Mouse (Mus musculus) hindbrain, postnatal 0 days (tissue): ENCODE data around the gene F12. TPM values are rescaled to one million over a fixed set of nuclear protein-coding genes. Genes with fewer than 3 reads are reported as not detected.

Experiments
- ATAC-seq: fragments of 200-750 bp; cut with Nextera tagmentation; 2 replicates; pipeline ENCODE4 v1.8.0; 2017; ENCODE audit warnings: mild to moderate bottlenecking, moderate TSS enrichment, moderate library complexity
- DNase-seq: peaks from one replicate; pipeline ENCODE4 v3.0.0-alpha.2; 2015; ENCODE audit warnings: low spot score
- H3K27ac ChIP-seq: fragments of 300-500 bp; sonication (generic); 2 replicates; pipeline ENCODE4 v1.5.1; 2014; ENCODE audit warnings: mild to moderate bottlenecking
- H3K27me3 ChIP-seq: fragments of 300-500 bp; sonication (generic); 2 replicates; pipeline ENCODE4 v1.6.1; 2014; ENCODE audit warnings: low read length, mixed read lengths; ENCODE audit not compliant: insufficient read depth
- H3K36me3 ChIP-seq: fragments of 300-500 bp; sonication (generic); 2 replicates; pipeline ENCODE4 v1.6.1; 2014; ENCODE audit warnings: low read length, mixed read lengths; ENCODE audit not compliant: insufficient read depth
- H3K4me1 ChIP-seq: fragments of 300-500 bp; sonication (generic); 2 replicates; pipeline ENCODE4 v1.6.1; 2014; ENCODE audit warnings: antibody characterized with exemption, low read length, mixed read lengths; ENCODE audit not compliant: insufficient read depth
- H3K4me2 ChIP-seq: fragments of 300-500 bp; sonication (generic); 2 replicates; pipeline ENCODE4 v1.6.1; 2014; ENCODE audit warnings: low read depth, mild to moderate bottlenecking, low read length, moderate library complexity, mixed read lengths
- H3K4me3 ChIP-seq: fragments of 300-500 bp; sonication (generic); 2 replicates; pipeline ENCODE4 v1.5.1; 2014; ENCODE audit warnings: low read length
- H3K9ac ChIP-seq: fragments of 300-500 bp; sonication (generic); replicated peaks from 2 replicates; pipeline ENCODE4 v1.6.1; 2014; ENCODE audit warnings: mild to moderate bottlenecking, low read length, moderate library complexity, mixed read lengths
- H3K9me3 ChIP-seq: fragments of 300-500 bp; sonication (generic); 2 replicates; pipeline ENCODE4 v1.6.1; 2016; ENCODE audit warnings: low read length, mixed read lengths
- CTCF ChIP-seq: IDR thresholded peaks from 2 replicates; pipeline ENCODE4 v1.5.1; 2016; ENCODE audit warnings: antibody characterized with exemption, control low read depth, low read depth
- WGBS: fragments of 180-500 bp; shearing (Covaris S2); extraction: QIAGEN DNeasy Blood & Tissue Kit; methylation state at CpG from one replicate; pipeline ENCODE4 v1.1.7; 2014; 5-methylcytosine and 5-hydroxymethylcytosine counted together
- polyA plus RNA-seq: library from polyadenylated mRNA; unstranded; fragments of >200 nt; fragmentation: Nextera tagmentation; extraction: Ambion mirVana; gene quantifications from 2 replicates; pipeline ENCODE4 v1.2.1, GENCODE M21; 2015
- total RNA-seq: library from RNA; depleted of rRNA; stranded (reverse); fragments of >200 nt; gene quantifications from 2 replicates; pipeline ENCODE4 v1.2.3, GENCODE M21; 2014

F12 gene
- total and polyA plus RNA-seq, 2 experiments from 2014 or later, result 0.48 TPM; not detected in 1

DNA sequence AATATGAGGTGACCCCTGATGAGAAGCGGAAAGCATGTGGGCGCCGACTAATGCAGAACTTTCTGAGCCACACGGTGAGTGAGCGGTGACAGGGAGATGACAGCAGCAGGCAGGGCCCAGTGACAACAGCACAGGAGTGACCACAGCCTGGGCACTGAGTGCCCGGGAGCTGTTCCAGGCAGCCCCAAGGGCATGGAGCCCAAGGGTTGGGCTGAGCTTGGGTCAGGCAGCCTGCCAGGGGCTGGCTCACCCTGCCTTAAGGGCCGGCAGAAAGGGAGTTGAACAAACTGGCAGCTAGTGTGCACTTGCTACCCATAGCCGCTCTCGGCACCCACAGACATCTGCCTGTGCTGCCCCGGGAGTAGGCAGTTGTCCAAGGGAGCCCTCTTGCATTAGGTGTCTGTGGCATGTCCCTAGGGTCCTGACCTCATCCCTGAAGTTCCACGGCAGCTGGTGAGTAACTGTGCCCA lies 24.0 kb upstream of the F12 start:
- DNase-seq (peak; percentile 79), ATAC-seq (peak; percentile 50)
- 58% methylated on average over 11 of the region's 11 CpGs for WGBS
- Histone ChIP-seq H3K4me3 (no peak overlapping the region), H3K9me3 (no peaks in the 10 kb centered on the region), H3K27ac (no peak overlapping the region), H3K4me2 (no peak overlapping the region), H3K4me1 (peaks cover 13% of the 10 kb centered on the region), H3K27me3 (no peaks in the 10 kb centered on the region), H3K36me3 (peaks cover 27% of the 10 kb centered on the region; the same call in 1 of the 2 replicates), H3K9ac (no peak overlapping the region)
- no peak for TF ChIP-seq CTCF

DNA sequence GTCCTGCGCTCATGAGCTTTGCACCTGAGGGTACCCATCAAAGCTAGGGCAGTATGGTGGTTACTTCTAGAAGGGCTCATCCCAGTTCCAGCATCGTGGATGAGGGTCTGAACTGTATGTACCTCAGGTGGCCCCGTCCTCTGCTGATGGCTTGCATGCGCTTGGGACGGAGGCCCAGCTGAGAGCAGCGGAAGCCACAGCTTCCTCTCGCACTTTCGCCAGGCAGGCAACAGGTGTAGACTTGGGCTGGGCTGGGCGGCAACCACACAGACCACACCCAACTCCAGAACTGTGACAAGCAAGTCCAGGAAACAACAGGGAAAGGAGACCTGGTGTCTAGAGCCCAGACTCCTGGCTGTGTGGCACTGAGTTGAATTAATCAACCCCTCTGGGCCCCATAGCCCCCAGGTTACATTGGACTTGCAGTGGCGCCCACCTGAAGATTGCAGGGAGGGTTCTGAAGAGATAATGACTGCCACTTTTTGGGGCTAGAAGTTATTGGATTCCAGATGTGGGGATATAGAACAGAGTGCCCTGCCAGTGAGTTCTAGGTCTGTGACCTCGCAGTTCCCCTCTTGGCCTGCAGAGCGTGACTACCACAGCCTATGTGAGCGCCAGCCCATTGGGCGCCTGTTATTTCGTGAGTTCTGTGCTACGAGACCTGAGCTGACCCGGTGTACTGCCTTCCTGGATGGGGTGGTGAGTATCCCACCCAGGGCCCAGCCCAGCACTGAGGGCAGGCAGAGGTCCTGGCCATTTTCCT lies 23.3 kb upstream of the F12 start:
- Histone ChIP-seq H3K36me3 (peaks cover 27% of the 10 kb centered on the region; the same call in 1 of the 2 replicates), H3K27ac (no peak overlapping the region), H3K9ac (no peak overlapping the region), H3K4me2 (no peak overlapping the region), H3K4me1 (peaks cover 13% of the 10 kb centered on the region), H3K9me3 (no peaks in the 10 kb centered on the region), H3K4me3 (no peak overlapping the region), H3K27me3 (no peaks in the 10 kb centered on the region)
- DNase-seq (no peak), ATAC-seq (no peak)
- 84% methylated on average over 17 of the region's 17 CpGs for WGBS
- peak; percentile 30; the same call in 1 of the 2 replicates for TF ChIP-seq CTCF

DNA sequence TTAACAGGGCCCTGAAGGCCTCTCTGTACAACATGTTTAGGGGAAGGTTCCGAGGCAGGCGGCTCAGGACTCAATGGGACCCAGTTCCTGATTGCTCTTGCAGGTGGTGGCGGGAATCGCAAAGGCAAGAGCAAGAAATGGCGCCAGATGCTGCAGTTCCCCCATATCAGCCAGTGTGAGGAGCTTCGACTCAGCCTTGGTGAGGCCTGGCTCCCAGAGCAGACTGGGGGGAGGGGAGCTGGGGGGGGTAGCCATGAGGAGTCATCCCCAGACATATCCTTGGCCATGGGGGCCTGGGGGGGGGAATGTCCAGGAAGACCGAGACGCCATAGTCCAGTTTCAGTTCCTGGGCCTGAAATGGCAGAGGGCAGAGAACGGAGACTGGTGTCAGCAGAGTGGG lies 22.6 kb upstream of the F12 start:
- DNase-seq (no peak), ATAC-seq (no peak)
- Histone ChIP-seq H3K27me3 (no peaks in the 10 kb centered on the region), H3K4me2 (no peak overlapping the region), H3K27ac (no peak overlapping the region), H3K9me3 (no peaks in the 10 kb centered on the region), H3K9ac (no peak overlapping the region), H3K4me1 (peaks cover 13% of the 10 kb centered on the region), H3K36me3 (peaks cover 26% of the 10 kb centered on the region; the same call in 1 of the 2 replicates), H3K4me3 (no peak overlapping the region)
- no peak for TF ChIP-seq CTCF
- whole genome bisulfite sequencing, result 92% methylated on average over 9 of the region's 9 CpGs

DNA sequence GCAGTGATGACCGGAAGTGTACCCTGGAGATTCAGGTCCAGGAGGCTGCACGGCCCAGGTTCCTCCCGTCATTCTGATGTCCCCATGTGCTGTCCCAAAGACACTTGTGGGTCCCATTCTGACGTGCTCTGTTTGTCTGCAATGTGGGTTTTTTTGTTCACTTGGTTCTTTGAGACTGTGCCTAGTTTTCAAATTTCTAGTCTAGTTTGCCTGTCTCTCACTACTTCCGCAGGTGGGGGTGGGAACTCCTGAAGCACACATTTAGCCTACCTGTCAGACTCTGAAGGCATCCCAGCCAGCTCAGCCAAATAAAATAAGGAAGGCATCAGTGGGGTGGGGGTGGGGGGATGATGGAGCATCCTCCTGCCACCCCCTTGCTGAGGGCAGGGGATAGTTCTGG lies 21.5 kb upstream of the F12 start:
- peaks cover 21% of the 10 kb centered on the region for H3K4me1 ChIP-seq
- H3K4me2 ChIP-seq, result no peak overlapping the region
- no peaks in the 10 kb centered on the region for H3K9me3 ChIP-seq
- no peaks in the 10 kb centered on the region for H3K27me3 ChIP-seq
- DNase-seq (no peak), ATAC-seq (no peak)
- H3K27ac ChIP-seq, result no peak overlapping the region
- WGBS, result 97% methylated on average over 5 of the region's 5 CpGs
- H3K9ac ChIP-seq, result no peak overlapping the region
- H3K4me3 ChIP-seq, result no peak overlapping the region
- peaks cover 18% of the 10 kb centered on the region; the same call in 1 of the 2 replicates for H3K36me3 ChIP-seq
- TF ChIP-seq CTCF, result no peak

DNA sequence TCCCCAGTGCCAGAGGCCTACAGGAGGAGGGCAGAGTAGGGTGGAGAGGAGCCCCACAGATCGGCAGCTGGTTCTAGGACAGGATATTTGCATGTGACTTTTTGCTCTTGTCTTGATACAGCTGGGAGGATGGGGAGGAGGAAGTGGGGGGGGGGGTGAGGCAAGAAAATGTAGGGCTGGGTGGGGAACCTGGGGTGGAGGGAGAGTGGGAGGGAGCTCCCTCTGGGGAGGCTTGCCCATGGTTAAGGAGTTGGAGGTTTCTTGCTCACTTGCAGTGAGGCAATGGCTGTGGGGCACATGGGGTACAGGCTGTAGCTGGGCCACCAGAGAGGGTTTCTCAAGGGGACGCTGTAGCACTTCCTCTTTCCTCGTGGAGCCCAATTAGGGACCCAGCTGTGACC lies 20.9 kb upstream of the F12 start:
- TF ChIP-seq CTCF, result no peak
- Histone ChIP-seq H3K9ac (no peak overlapping the region), H3K9me3 (no peaks in the 10 kb centered on the region), H3K27me3 (no peaks in the 10 kb centered on the region), H3K36me3 (peaks cover 17% of the 10 kb centered on the region; the same call in 1 of the 2 replicates), H3K27ac (no peak overlapping the region), H3K4me3 (no peak overlapping the region), H3K4me2 (no peak overlapping the region), H3K4me1 (peaks cover 21% of the 10 kb centered on the region)
- no peak for ATAC-seq
- no peak for DNase-seq
- 48% methylated on average over 3 of the region's 3 CpGs for WGBS

DNA sequence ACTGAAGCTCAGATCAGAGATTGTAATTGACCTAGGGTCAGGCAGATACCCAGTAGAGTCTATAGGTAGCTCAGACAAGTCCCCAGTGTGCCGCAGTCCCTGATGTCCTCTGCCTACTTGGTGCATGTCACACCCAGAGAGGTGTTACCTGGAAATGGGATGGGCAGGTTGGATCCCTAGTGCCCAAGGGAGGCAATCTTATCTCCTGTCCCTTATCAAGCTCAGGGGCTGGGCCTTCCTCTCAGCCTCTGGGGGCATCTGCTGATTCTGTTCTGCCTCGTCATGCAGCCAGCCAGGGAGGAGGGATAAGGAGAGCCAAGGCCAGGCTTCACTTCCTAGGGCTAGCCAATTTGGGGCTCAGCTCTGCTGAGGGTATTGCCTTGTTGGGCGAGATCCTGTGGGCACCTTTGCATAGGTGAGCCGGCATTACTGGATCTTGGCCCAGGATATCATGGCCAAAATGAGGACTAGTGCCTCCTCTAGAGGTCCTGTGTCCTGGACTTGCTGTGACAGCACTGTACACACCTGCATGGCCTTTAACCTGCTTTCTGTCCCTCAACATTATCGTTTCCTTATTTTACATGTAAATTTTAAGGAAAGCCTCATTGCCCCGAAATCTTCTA lies 20.0 kb upstream of the F12 start:
- no peak for TF ChIP-seq CTCF
- ATAC-seq (no peak), DNase-seq (no peak)
- Histone ChIP-seq H3K27me3 (no peaks in the 10 kb centered on the region), H3K27ac (no peak overlapping the region), H3K9me3 (no peaks in the 10 kb centered on the region), H3K4me1 (peaks cover 21% of the 10 kb centered on the region), H3K4me2 (peak overlapping the region; percentile 90), H3K36me3 (peaks cover 9% of the 10 kb centered on the region; the same call in 1 of the 2 replicates), H3K4me3 (peak overlapping the region; percentile 80; the same call in 1 of the 2 replicates), H3K9ac (peak overlapping the region; percentile 87; the same call in 1 of the 2 replicates)
- 89% methylated on average over 6 of the region's 6 CpGs for WGBS
